Mouse (Mus musculus) layer of hippocampus, adult 18-20 months (tissue): ENCODE data around the gene Coro6. TPM values are rescaled to one million over a fixed set of nuclear protein-coding genes. Genes with fewer than 3 reads are reported as not detected.

ENCODE experiments used
- DNase-seq, 2 experiments: peaks; one replicate each; pipeline ENCODE4 v3.0.0; 2022; ENCODE audit warnings: low spot score in 2 of 2
- long read RNA-seq: library from polyadenylated mRNA; stranded (forward); transcript quantifications from one replicate; pipeline ENCODE4 v2.0.0, GENCODE M21; 2021
- total RNA-seq, 2 experiments: library from RNA; stranded (reverse); gene quantifications; 2 replicates each; pipeline ENCODE4 v1.2.3; 2021

Gene Coro6
- total RNA-seq: 10 to 100 TPM; 14.1 to 14.7 TPM
- long read RNA-seq, partial matches to known transcripts: 1 of 12 reads
- long read RNA-seq, other reads (novel, unspliced or antisense): 11 of 12 reads

- DNase-seq: peak in 1 of 2 experiments; percentile 34
Observed at GRCm38 (mm10) chr11:77462283-77463100, at the start of gene Coro6. Gene Coro6 (plus strand): TSS chr11:77462411.

GRCm38 (mm10) chr11:77414141-77414839, 47.9 kb upstream of the Coro6 start:
- no peak for DNase-seq

- DNase-seq: no peak
Observed at GRCm38 (mm10) chr11:77416212-77417000, 45.8 kb upstream of the Coro6 start.

- DNase-seq: no peak
Observed at GRCm38 (mm10) chr11:77418021-77418420, 44.2 kb upstream of the Coro6 start.

- no peak for DNase-seq
Observed at GRCm38 (mm10) chr11:77423175-77423859, 38.9 kb upstream of the Coro6 start.

GRCm38 (mm10) chr11:77428446-77428845, 33.8 kb upstream of the Coro6 start:
- no peak for DNase-seq

GRCm38 (mm10) chr11:77437026-77437425, 25.2 kb upstream of the Coro6 start:
- no peak for DNase-seq

- DNase-seq: no peak
Observed at GRCm38 (mm10) chr11:77440081-77440480, 22.1 kb upstream of the Coro6 start.

GRCm38 (mm10) chr11:77441020-77441419, 21.2 kb upstream of the Coro6 start:
- DNase-seq: no peak

GRCm38 (mm10) chr11:77442186-77443170, 19.7 kb upstream of the Coro6 start:
- DNase-seq: no peak

GRCm38 (mm10) chr11:77444939-77445338, 17.3 kb upstream of the Coro6 start:
- DNase-seq: no peak

GRCm38 (mm10) chr11:77446628-77447041, 15.6 kb upstream of the Coro6 start:
- DNase-seq: peak in 1 of 2 experiments; percentile 66

- DNase-seq: no peak
Observed at GRCm38 (mm10) chr11:77449224-77449623, 13.0 kb upstream of the Coro6 start.

GRCm38 (mm10) chr11:77451670-77452069, 10.5 kb upstream of the Coro6 start:
- no peak for DNase-seq

GRCm38 (mm10) chr11:77453388-77453787, 8.8 kb upstream of the Coro6 start:
- DNase-seq: no peak

GRCm38 (mm10) chr11:77455770-77456510, 6.3 kb upstream of the Coro6 start:
- DNase-seq: no peak

- no peak for DNase-seq
Observed at GRCm38 (mm10) chr11:77456866-77457265, 5.3 kb upstream of the Coro6 start.

- DNase-seq: no peak
Observed at GRCm38 (mm10) chr11:77461856-77462255, 355 bp upstream of the Coro6 start.

GRCm38 (mm10) chr11:77463101-77463445, 862 bp downstream of the Coro6 start:
- no peak for DNase-seq
